Mouse (Mus musculus) cerebellum, postnatal 14 days (tissue): ENCODE data around the gene Sbf2.
"Not testable (repeated sequence)": the region's sequence is repeated elsewhere in the genome, so short reads cannot be mapped to it uniquely, and the experiment has no call there.

Experiments used
- DNase-seq, 2 experiments: peaks; one replicate each; pipeline ENCODE4 v3.0.0; 2021; ENCODE audit warnings: mixed read lengths in 2 of 2

Sbf2 gene

GRCm38 (mm10) chr7:110565815-110566549 lies 48.7 kb downstream of the Sbf2 start:
- DNase-seq, result peak; percentile 91 to 93

GRCm38 (mm10) chr7:110561647-110562046 lies 53.1 kb downstream of the Sbf2 start:
- no peak for DNase-seq

DNA sequence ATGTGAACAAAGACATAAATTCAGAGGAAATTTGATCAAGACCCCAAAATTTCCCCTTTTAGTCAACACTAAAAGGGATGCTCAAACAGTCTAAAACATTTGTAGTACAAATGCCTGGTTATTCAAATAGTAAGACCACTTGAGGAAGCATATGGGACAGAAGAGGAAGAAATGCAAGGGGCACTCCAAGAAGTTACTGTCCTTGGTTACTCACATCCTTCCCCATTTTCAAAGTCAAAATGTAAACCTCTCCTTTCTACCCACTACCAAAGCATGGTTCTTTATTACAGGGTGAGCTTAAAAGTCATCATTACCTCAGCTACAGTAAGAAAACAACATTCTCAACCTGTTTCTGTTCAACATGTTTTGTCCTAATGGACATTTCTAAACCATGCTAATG lies 57.7 kb downstream of the Sbf2 start:
- DNase-seq, result no peak

- DNase-seq, result no peak
Measured at GRCm38 (mm10) chr7:110556221-110556620, 58.5 kb downstream of the Sbf2 start.

- no peak for DNase-seq
Measured at GRCm38 (mm10) chr7:110555260-110555659, 59.5 kb downstream of the Sbf2 start.

DNA sequence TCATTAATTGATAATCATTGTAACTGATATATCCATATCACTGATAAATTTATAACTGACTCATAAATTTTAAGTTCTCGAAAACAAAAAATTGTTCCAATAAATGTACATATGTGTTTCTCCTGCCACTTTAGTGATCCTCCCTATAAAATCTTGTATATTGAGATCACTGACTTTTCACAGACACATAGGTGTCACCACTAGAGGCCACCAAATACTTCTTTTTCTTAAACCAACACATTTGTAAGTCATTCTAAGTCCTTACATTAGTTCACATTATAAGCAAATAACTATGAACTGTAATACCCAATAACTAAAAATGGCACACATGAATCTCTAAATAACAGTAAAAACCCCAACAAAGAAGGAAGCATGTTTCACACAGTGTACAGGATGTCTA lies 66.5 kb downstream of the Sbf2 start:
- DNase-seq, result peak; percentile 21 to 58

- no peak for DNase-seq
Measured at GRCm38 (mm10) chr7:110543341-110543740, 71.4 kb downstream of the Sbf2 start.

- DNase-seq, result no peak
Measured at GRCm38 (mm10) chr7:110539266-110539665, 75.5 kb downstream of the Sbf2 start.

DNA sequence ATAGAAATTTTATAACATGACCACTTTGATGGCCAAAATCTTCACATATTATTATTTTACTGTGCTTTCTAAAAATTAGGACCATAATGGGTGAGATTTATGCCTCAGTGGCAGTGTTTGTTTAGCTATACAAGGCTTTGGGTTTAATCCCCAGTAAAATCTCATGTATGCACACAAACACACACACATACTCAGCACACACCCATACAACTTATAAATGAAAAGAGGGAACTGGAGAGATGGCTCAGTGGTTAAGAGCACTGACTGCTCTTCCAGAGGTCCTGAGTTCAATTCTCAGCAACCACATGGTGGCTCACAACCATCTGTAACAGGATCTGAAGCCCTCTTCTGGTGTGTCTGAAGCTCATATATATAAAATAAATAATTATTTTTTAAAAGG lies 84.4 kb downstream of the Sbf2 start:
- DNase-seq, result not testable (repeated sequence)

DNA sequence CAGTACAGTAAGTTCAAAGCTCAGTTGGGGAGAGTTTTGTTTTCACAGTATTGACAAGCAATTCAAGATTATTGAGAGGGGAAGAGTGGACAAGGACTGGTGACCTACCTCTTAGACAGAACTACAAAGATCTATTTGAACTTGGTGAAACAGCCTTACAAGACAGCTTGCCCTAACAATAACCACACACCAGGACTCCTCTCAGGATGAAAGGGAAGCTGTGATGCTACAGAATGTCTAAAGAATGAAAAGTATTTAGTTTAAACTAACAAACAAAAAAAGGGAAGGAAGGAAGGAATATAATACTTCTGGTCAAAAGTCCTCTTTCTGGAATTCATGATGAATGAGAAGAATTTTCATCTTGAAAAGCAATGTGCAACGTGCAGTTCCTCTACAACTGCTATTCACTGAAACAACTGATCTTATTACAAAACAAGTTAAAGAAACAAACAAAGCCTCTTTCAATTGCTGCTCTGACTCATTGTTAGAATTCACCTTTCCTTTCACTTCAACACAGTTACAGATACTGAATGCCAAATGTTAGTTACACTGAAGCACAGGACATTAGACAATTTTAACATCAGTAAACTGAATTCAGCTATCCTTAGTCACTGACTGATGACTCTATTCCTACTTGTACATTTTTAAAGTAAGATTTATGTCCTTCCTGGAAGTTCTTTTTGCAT lies 89.5 kb downstream of the Sbf2 start:
- no peak for DNase-seq

DNA sequence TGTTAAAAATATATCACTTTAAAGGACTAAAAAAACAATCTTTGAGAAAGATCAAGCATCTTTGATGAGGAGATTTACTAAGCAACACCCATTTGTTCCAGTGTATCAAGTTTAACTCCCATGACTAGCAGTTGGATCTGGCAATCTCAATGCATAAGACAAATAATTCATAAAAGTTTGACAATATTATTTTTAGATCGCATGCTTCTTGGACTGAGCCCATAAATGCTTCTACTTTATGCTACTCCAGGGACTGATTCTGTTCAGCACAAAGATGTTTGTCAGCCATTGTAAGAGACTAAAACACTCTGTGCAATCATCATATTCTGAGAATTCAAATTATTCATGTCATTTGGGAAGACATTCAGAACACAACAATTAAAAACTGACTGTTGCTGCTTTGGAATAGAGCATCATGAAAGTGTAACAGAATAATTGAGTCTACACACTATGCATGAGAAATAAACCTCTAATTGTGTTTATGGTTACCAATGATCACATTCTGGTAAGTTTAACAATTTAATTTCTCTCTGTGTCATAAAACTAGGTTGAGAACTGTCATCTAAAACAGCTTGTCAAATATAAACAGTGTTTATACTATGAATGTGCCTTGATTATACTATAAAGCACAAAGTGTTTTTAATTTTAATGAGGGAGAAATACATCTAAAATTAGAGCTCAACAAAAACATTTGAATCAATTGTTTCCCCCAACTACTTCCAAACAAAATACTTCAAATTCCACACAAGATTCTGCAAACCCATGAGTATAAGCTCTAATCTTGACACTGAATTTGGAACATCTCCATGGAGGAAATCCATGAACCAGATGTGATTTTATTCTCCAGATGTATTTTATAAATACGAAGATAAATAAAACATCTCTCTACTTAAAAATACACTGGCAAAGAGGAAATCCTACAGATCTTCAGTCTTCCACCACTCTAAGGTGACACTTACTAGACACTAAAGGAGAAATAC lies 98.2 kb downstream of the Sbf2 start:
- DNase-seq, result no peak

DNA sequence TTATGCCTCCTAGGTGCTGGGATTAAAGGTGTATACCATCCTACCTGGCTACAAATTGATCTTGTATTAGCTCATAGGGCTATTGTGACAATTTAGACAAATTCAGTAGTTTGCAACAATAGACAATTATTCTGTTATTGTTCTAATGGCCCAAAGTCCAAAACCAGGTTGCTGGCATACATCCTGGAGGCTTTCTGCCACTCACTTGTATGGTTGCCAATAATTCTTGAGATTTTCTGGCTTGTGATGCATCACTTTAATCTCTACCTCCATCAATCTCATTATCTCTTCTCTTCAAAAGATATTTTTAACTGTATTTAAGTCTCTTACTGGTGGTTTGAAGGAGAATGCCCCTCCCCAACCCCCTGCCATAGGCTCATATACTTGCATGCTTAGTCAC lies 100.6 kb downstream of the Sbf2 start:
- peak in 1 of 2 experiments; percentile 35 for DNase-seq

DNA sequence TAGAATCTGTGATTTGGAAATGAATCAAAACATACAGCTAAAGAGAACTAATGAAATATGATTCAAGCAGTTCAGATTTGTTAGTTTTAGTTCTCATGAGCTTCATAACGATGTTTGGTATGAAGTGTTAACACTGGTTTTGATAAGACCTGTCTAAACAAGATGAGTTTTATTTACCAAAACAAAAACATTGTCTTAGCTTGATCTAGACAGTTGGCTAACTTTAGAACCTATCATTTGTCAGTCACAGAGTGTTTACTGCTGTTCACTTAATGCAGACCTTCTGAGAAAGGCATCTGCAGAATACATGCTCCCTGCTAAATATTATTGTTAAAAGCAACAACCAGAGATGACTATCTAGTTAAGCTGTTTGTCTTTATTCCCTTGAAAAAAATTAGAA lies 116.1 kb downstream of the Sbf2 start:
- DNase-seq, result no peak

GRCm38 (mm10) chr7:110491038-110491437 lies 123.7 kb downstream of the Sbf2 start:
- DNase-seq, result no peak

DNA sequence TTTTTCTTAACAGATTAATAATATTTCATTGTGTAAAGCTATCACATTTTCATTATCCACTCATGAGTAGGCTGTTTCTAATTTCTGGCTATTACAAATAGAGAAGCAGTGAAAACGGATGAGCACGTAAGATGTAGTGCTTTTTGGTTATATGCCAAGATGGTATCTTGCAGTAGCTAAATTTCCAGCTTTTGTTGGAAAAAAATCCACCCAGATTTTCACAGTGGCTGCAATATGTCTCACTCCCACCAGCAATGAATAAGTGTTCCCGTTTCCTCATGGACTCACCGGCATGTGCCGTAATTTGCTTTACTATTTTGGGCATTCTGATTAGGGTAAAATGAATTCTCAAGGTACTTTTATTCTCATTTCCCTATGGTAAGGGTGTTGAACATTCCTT lies 129.7 kb downstream of the Sbf2 start:
- DNase-seq, result no peak

DNA sequence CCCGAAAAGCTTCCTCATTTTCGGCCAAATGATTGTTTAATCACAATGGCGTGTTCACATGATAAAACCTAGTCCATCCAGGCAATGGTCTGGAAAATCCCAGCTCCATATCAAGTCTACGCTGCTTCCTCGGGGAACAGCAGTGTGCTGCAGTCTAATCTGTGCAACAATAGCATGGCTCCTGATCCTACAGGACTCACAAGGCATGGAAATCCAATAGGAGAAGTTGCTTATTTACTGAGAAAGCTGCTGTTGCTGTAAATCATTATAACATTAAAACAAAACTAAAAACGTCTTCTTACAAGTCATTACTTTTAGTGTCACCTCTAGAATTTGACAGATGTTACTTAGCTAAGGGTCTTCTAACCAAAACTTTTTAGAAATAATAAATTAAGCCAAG lies 143.7 kb downstream of the Sbf2 start:
- no peak for DNase-seq

GRCm38 (mm10) chr7:110463471-110463870 lies 151.3 kb downstream of the Sbf2 start:
- DNase-seq, result no peak

- DNase-seq, result peak; percentile 70 to 76
Measured at GRCm38 (mm10) chr7:110432301-110432700, 182.4 kb downstream of the Sbf2 start.

DNA sequence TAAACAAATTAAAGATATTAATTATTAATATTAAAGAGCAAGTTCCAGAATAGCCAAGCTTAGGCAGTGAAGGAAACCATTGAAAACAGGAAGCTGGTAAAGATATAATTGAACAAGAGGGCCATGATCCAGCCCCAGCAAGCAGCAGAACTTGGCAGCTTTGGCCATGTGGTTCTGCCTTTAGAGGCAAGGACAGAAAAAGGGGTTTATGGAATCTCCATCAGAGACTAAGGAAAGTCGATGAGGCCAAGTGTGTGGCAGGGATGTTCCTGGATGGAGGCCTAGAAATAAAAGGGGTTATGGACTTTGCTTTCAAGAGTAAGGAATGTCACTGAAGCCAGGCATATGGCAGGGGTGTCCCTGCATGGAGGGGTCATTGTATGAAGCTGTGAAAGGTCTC lies 198.4 kb downstream of the Sbf2 start:
- no peak for DNase-seq

GRCm38 (mm10) chr7:110414276-110414675 lies 200.4 kb downstream of the Sbf2 start:
- DNase-seq, result no peak

DNA sequence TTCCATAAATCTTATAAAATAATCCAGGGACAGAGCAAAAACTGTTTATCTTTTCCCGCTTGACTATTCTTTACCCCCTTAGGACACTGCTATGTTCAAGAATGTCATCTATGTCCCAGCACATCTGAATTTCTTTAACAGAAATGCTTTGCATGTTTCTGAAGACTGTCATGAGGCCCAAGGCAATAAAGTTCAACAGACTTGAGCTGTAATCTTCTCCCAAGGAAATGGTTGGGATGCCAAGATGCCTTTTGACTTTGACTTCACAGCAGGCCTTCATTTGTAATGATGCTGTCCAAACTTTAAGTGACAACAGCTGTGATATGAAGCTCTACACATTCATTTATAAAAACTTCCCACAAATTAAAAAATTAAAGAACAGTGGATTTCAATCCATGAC lies 212.6 kb downstream of the Sbf2 start:
- DNase-seq, result no peak

GRCm38 (mm10) chr7:110392576-110392975 lies 222.1 kb downstream of the Sbf2 start:
- DNase-seq, result no peak

- peak; percentile 11 to 18 for DNase-seq
Measured at GRCm38 (mm10) chr7:110391632-110392031, 223.1 kb downstream of the Sbf2 start.
